Mouse (Mus musculus) Patski (cell line): ENCODE measurements around the gene Kctd12b. TPM values are rescaled to one million over a fixed set of nuclear protein-coding genes. Genes with fewer than 3 reads are reported as not detected.
"Not testable (repeated sequence)": the region's sequence is repeated elsewhere in the genome, so short reads cannot be mapped to it uniquely, and the experiment has no call there.

ENCODE experiments used
- ATAC-seq: fragments of 100-300 bp; one replicate; pipeline ENCODE4 v1.8.0; 2021
- CTCF ChIA-PET: fragments of 350-600 bp; sonication (Branson Sonifier 250); formaldehyde crosslinking; loops from one replicate; lab custom pipeline; 2022; ENCODE audit warnings: inconsistent platforms; lab: Charles Lee
- POLR2A ChIA-PET: fragments of 350-600 bp; sonication (Branson Sonifier 250); formaldehyde crosslinking; loops from one replicate; lab custom pipeline; 2022; ENCODE audit warnings: antibody characterized with exemption, inconsistent platforms; lab: Charles Lee
- DNase-seq: peaks from one replicate; pipeline ENCODE4 v3.0.0-alpha.2; 2011; ENCODE audit warnings: low read depth, low spot score
- H3K27me3 ChIP-seq: fragments of 371-371 bp; one replicate; pipeline ENCODE4 v1.5.1; 2021
- CTCF ChIP-seq: fragments of 100-300 bp; IDR thresholded peaks from one replicate; pipeline ENCODE4 v1.5.1; 2021
- in situ Hi-C: fragments of 300-500 bp; cut with MboI; formaldehyde crosslinking; loops from 3 replicates; pipeline ENCODE4 v1.11.1; 2018; ENCODE audit warnings: low pct_unique_long_range_greater_than_20kb, mixed read lengths
- polyA plus RNA-seq: library from polyadenylated mRNA; unstranded; gene quantifications from one replicate; pipeline ENCODE4 v1.2.3, GENCODE M21; 2021

Gene Kctd12b
- polyA plus RNA-seq: 11.1 TPM

DNA sequence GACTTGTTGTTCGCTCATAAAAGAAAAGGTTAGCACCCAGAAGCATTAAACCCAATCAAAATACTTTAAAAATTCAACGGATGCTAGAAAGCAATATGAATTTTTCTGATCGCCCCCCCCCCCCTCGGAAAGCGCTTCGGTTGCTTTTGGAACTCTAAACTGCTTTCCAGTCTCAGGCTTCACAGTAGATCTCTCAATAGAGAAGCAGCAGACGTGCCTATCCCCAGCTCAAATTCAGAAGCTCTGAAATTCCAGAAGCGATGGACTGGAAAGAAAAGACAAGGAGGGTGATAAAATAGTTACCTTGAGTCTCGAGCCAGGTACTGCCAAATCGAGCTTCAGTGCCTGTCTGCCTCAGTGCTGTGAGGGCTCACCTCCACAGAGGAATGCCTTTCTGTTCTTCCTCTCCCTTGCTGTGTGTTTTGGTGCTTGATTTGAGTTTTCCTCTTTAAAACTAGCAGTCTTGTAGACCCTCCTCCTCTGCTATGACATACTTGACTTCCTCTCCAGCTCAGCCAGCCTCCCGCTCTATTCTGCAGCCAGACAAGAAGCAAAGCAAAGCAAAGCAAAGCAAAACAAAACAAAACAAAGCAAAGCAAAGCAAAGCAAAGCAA, at the start of gene Kctd12b:
Kctd12b (minus strand) TSS at position 610 of the 614 bp plus-strand sequence.
- in situ Hi-C loops: no loop called here
- CTCF ChIA-PET: interaction anchor here (1.2 kb wide), 1 partner anchor 13 kb away, joined by 3 read pairs; no protein-coding TSS in a partner anchor
- POLR2A ChIA-PET: interaction anchor here (0.6 kb wide), 2 partner anchors 161 to 932 kb away, joined by 3 read pairs; no protein-coding TSS in a partner anchor
- TF ChIP-seq CTCF: no peak
- no peak for DNase-seq
- peak; percentile 74 for ATAC-seq
- peaks cover 28% of the 10 kb centered on the region for H3K27me3 ChIP-seq

DNA sequence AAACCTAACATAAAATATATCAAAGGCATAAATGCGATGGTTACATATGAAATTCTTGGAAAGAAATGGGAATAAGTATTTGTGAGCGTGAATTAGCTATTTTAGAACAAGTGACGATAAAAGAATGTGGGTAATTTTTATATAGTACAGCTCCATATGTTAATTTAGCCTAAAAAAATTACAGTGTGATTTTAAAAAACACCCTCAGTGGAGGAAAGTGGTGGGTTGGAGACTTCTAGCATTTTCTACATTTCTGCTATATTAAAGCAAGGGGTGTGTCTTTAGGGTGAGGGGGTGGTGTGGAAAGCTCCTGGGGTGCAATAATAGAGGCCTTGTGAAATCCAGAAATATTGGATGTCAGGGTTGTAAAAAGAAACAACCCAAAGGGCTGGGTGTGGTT, 46.3 kb upstream of the Kctd12b start:
- CTCF ChIA-PET: interaction anchor here (0.8 kb wide), 1 partner anchor 1518 kb away, joined by 3 read pairs; no protein-coding TSS in a partner anchor
- POLR2A ChIA-PET: no interaction called here
- DNase-seq (no peak), ATAC-seq (no peak)
- TF ChIP-seq CTCF: no peak
- in situ Hi-C loops: no loop called here
- peaks cover 25% of the 10 kb centered on the region for H3K27me3 ChIP-seq

DNA sequence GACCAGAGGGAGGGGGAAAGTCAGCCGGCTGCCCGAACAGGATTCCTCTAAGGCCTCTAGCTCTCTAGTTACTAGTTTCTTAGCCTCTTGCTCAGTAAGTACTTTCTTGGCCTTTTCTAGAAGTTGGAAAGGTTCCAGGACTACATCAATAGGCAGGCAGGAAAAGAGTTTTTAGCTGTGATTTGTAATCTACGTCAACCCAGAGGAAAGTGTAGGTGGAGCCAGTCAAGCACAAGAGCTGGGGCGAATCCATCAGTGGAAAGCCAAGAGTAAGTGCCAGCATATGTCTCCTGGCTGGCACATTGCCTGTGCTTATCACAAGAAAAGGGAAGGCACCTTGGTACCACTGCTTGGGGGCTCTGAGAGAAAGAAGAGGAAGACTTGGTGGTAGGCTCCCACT, 39.5 kb upstream of the Kctd12b start:
- peaks cover 4% of the 10 kb centered on the region for H3K27me3 ChIP-seq
- no peak for TF ChIP-seq CTCF
- DNase-seq: no peak
- in situ Hi-C loops: no loop called here
- POLR2A ChIA-PET: no interaction called here
- CTCF ChIA-PET: no interaction called here
- no peak for ATAC-seq

DNA sequence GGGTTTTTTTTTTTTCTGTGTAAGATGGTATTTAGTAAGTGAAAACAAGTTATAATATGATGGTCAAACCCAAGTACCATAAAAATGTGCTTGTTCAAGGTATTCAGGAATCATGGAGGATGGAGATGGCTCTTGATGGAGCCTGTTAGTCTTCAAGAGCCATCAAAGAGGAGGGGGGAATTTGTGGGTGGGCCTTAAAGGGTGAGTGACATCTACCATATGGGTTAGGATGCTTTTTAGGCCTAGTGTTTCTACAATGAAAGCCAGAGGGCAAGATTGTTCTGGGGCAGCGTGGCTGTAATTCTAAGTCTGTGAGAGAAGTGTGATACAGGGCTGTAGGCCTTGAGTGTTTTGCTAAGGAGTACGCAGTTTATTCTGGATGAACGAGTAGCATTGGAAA, 28.2 kb upstream of the Kctd12b start:
- no peak for ATAC-seq
- peaks cover 22% of the 10 kb centered on the region for H3K27me3 ChIP-seq
- no peak for DNase-seq
- in situ Hi-C loops: loop anchor here (25.0 kb wide), 1 partner anchor 562 kb away; no protein-coding TSS in a partner anchor
- ChIA-PET POLR2A (interaction anchor here (0.7 to 0.8 kb wide), 3 partner anchors 17 to 375 kb away, joined by 4 to 7 read pairs (median 6); no protein-coding TSS in a partner anchor), CTCF (interaction anchor here (1.4 kb wide), 1 partner anchor 14 kb away, joined by 3 read pairs; no protein-coding TSS in a partner anchor)
- TF ChIP-seq CTCF: no peak

DNA sequence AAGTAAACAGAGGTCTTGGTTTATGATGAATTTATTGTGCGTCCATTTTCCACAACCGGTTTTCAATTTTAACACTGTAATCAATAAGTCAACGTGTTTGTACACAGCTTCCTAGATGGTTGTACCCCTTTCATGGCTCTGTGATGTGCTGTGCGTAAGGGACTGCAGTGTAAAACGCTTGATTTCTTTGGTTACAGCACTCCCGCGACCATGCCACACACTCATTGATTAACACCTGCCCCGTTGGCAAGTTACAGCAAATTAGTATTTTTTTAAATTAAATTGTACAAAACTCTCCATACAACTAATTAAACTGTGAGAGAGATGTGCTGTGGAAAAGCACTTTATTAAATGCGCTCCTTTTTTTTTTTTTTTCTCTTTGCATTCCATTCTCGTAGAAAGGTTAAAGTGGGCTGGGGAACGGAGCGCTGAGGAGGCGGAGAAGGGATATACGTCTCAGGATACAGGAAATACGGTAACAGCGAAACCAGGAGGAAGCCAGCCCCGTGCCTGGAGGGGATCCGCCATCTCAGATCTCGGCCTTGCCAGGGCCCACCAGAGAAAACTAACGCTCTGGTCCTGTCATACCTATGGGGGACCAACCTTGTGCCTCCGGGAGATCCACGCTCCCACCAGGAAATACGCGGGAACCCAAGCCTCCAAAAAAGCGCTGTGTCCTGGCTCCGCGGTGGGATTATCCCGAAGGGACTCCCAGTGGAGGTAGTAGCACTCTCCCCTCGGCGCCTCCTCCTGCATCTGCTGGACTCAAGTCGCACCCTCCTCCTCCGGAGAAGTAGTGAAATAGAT, 27.1 kb upstream of the Kctd12b start, which contains the start of gene Nbdy:
Nbdy (plus strand) TSS at position 481 of the 807 bp plus-strand sequence.
- TF ChIP-seq CTCF: no peak
- no peak for DNase-seq

DNA sequence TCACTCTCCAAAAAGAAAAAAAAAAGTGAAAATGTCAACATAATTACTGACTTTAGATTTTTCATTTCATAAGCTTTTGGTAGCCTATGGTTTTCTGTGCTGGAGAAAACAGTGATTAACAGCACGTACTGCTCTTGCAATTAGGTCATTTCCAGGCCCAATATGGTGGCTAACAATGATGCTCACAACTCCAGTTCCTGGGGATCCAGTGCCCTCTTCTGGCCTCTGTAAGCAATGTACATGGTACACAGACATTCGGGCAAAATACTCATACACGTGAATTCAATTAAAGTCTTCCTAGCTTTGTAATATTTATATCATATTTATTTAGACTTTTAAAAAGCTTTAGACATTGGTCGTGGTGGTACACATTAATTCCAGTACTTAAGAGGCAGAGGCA, 23.4 kb upstream of the Kctd12b start:
- peaks cover 11% of the 10 kb centered on the region for H3K27me3 ChIP-seq
- ATAC-seq (no peak), DNase-seq (no peak)
- in situ Hi-C loops: loop anchor here (25.0 kb wide), 1 partner anchor 557 kb away; no protein-coding TSS in a partner anchor
- ChIA-PET POLR2A (no interaction called here), CTCF (interaction anchor here (0.8 to 1.3 kb wide), 5 partner anchors 12 to 335 kb away, joined by 3 to 7 read pairs (median 4); no protein-coding TSS in a partner anchor)
- TF ChIP-seq CTCF: peak; percentile 61

More for the DNA sequence above, 27.1 kb upstream of the Kctd12b start, which contains the start of gene Nbdy:
- CTCF ChIA-PET: interaction anchor here (1.4 kb wide), 1 partner anchor 15 kb away, joined by 3 read pairs; no protein-coding TSS in a partner anchor
- H3K27me3 ChIP-seq: peaks cover 19% of the 10 kb centered on the region
- in situ Hi-C loops: loop anchor here (25.0 kb wide), 1 partner anchor 561 kb away; no protein-coding TSS in a partner anchor
- ATAC-seq: peak; percentile 94
- POLR2A ChIA-PET: interaction anchor here (0.7 kb wide), 1 partner anchor 367 kb away, joined by 4 read pairs; no protein-coding TSS in a partner anchor

DNA sequence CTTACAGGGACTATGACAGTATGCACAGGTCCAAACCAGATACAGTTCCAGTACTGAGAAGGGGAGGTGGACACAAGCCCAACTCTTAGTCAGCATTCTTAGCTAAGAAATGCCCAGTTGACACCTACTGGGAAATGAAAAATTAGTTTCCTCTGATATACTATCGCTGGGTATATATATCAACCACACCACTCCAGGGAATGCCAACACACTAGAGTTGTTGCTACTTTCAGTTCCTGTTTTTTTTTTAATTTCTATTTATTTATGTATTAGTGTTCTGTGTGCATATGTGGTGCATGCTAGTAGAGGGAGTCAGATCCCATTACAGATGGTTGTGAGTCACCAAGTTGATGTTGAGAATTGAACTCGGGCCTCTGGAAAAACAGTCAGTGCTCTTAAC, 20.5 kb upstream of the Kctd12b start:
- no peak for TF ChIP-seq CTCF
- in situ Hi-C loops: loop anchor here (25.0 kb wide), 1 partner anchor 554 kb away; no protein-coding TSS in a partner anchor
- H3K27me3 ChIP-seq: peaks cover 8% of the 10 kb centered on the region
- no peak for DNase-seq
- no peak for ATAC-seq
- ChIA-PET CTCF (no interaction called here), POLR2A (no interaction called here)

DNA sequence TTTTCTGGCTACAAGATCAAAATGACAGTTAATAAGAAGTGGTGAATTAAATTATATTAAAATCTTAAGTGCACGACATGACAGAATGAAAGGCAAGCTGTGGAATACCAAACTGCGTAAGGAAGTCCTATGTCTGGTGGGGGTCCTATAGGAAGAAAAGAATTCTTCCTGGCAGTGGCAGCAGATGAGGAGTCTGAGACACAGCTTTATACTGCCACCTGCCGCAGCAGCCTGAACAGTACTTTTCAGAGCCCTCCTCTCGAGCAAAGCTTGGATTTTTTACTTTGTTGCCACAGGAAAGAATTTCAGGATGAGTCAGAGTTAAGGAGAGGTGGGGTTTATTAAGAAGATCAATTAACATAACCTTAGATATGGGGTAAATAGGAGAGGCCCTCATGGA, 11.5 kb upstream of the Kctd12b start:
- H3K27me3 ChIP-seq: peaks cover 20% of the 10 kb centered on the region
- ChIA-PET POLR2A (interaction anchor here (0.6 kb wide), 1 partner anchor 17 kb away, joined by 6 read pairs; no protein-coding TSS in a partner anchor), CTCF (interaction anchor here (0.9 to 4.5 kb wide), 11 partner anchors 11 to 108 kb away, joined by 3 to 42 read pairs (median 3); no protein-coding TSS in a partner anchor)
- DNase-seq (no peak), ATAC-seq (peak; percentile 51)
- in situ Hi-C loops: loop anchor here (5.0 to 25.0 kb wide), 3 partner anchors 70 to 545 kb away; no protein-coding TSS in a partner anchor
- peak; percentile 81 for TF ChIP-seq CTCF

DNA sequence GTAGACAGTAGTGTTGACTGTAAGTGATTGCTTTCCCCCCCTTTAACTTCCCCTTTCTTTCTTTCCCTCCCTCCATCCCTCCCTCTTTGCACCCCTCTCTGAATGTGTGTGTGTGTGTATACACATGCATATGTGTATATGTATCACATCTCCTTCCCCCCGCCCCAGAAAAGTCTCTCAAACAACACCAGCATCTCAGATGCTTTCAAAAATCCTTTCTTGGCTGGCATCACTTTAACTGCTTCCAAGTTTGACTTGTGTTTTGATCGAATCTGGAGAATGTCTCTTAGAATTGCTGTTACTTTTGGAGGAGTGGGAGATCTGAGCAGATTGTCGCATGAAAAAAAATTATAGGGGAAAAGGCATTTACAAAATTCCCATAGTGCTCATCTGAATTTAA, 4.3 kb upstream of the Kctd12b start:
- ChIA-PET POLR2A (no interaction called here), CTCF (no interaction called here)
- in situ Hi-C loops: loop anchor here (5.0 to 25.0 kb wide), 3 partner anchors 196 to 538 kb away; no protein-coding TSS in a partner anchor
- H3K27me3 ChIP-seq: peaks cover 11% of the 10 kb centered on the region
- no peak for TF ChIP-seq CTCF
- ATAC-seq (no peak), DNase-seq (no peak)

DNA sequence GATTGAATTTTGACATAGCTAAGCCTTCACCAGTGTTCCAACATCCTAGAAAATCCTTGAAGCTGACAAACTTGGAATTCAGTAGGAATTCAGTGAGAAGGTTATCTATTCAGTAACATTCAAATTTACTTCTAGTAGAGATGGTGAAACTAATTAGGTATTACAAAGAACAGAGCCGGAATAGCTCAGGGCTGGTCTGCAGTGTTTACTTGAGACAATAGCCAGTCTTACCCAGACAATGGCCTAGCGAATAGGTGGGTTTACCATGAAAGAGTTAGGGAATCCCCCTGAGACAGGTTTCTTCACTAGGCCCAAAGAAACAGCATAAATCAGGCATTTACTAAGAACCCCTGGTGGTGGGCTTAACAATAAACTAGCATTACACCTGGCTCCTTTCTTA, 28.0 kb downstream of the Kctd12b start:
- H3K27me3 ChIP-seq: peaks cover 10% of the 10 kb centered on the region
- in situ Hi-C loops, ATAC-seq, POLR2A ChIA-PET, CTCF ChIA-PET, DNase-seq: not testable (repeated sequence)
